Mouse (Mus musculus) layer of hippocampus, postnatal 36 days (tissue): ENCODE results near the gene F3. TPM values are rescaled to one million over a fixed set of nuclear protein-coding genes. Genes with fewer than 3 reads are reported as not detected.

ENCODE experiments used
- DNase-seq, 2 experiments: peaks; one replicate each; pipeline ENCODE4 v3.0.0; 2022
- total RNA-seq, 2 experiments: library from RNA; stranded (reverse); gene quantifications; 2 replicates each; pipeline ENCODE4 v1.2.3; 2021

Gene F3
- 10 to 100 TPM; 56.4 to 60.6 TPM for total RNA-seq

GRCm38 (mm10) chr3:121722971-121723844, at the start of gene F3:
TSS of gene F3 (plus strand) at chr3:121723537.
- DNase-seq: peak; percentile 70 to 75

GRCm38 (mm10) chr3:121678935-121679334, 44.4 kb upstream of the F3 start:
- DNase-seq: no peak

GRCm38 (mm10) chr3:121679443-121679842, 43.9 kb upstream of the F3 start:
- DNase-seq: no peak

GRCm38 (mm10) chr3:121680187-121680586, 43.1 kb upstream of the F3 start:
- no peak for DNase-seq

DNA sequence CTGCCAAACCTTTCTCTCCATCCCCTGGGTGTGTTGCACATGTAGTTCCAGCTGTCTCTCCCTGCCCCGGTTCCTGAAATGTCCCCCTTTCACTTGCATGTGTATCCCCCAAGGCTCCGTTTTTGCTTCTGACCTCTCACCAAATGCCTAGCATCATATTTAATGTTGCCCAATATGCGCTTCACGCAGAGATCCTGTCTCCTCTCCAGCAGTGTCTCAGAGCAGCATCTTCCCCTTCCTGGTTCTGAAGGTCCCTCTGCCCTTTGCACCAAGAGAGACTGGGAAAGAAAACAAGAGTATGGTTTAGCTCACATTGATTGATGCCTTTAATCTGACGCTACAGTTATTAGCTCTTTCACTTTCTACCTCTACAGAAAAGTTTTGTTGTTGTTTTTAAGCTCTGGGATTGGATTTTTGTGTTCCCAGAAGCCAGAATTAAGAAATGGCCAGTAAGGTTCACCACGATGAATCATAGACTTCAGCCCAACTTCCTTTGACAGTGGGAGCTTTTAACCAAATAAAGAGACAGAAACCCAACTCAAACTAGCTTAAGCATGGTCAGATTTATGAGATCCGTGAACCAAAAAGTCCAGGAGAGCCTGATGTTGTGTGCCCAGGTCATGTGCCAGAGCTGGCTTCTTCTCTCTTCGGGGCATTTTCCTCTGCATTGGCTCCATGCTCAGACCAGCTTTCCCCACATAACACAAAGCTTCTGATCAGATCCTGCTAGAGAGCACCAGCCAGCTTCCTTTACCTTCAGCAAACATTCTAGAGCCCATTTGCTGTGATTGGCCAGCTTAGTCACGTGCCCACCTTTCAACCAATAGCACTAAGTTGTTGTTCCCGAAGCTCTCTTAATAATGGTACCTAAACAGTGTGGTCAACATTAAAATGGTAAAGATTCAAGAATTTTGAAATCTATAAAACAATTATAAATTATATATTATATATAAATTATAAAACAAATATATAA, 40.6 kb upstream of the F3 start:
- DNase-seq: no peak

DNA sequence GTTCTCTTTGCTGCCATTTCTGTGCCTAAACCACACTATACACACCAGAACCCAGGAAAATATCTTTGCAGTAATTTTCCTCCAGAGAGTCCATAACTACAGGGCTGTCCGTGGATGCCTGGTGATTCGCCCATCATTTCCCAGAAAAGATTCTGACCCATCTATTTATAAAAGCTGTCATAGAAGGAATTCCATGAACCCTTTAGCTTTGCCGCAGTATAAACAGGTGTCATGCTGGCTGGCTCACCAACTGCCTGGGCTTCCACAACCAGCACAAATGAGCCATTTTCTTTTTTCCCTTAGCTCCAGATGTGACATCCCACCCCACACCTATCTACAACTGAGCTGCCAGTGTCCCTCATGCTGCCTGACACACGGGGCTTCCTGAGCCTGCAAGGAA, 38.8 kb upstream of the F3 start:
- DNase-seq: no peak

GRCm38 (mm10) chr3:121684963-121685362, 38.4 kb upstream of the F3 start:
- DNase-seq: no peak

- DNase-seq: no peak
Observed at GRCm38 (mm10) chr3:121685985-121686384, 37.4 kb upstream of the F3 start.

- DNase-seq: no peak
Observed at GRCm38 (mm10) chr3:121686408-121686911, 36.9 kb upstream of the F3 start.

GRCm38 (mm10) chr3:121687741-121688140, 35.6 kb upstream of the F3 start:
- DNase-seq: no peak

DNA sequence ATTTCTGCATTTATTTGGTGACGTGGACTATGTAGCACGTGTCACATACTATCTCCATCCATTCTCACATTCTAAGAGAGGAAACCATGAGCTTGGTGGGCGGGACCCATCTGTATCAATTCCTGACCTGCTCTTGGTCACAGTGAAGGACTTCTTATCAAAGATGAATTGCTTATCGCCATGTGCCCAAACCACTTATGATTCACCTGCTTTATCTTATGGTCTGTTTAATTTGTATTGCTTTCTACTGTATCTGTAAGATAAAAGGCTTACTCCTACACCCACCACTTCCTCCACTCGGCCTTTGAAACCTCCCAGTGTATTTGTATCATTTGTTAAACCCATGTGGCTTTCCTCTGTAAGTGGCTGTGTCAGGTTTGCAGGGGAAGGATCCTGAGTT, 34.3 kb upstream of the F3 start:
- no peak for DNase-seq

DNA sequence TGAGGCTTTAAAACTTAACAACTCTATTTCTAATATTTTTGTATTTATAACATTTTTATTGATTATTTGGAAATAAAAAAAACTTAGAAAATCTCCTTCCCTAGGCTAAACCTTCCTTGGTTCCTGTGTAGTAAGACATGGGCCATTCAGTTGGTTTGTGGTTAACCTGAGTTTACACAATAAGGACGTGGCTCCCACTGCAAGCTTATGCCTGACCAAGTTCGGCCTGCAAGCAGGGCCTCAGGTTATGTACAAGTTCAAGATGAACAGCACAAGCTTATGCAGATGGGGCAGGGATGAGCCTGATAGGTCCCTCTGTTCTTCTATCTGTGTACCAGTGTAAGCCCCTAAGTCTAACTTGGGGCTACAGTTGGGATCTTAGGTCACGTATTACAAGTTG, 33.6 kb upstream of the F3 start:
- no peak for DNase-seq

DNA sequence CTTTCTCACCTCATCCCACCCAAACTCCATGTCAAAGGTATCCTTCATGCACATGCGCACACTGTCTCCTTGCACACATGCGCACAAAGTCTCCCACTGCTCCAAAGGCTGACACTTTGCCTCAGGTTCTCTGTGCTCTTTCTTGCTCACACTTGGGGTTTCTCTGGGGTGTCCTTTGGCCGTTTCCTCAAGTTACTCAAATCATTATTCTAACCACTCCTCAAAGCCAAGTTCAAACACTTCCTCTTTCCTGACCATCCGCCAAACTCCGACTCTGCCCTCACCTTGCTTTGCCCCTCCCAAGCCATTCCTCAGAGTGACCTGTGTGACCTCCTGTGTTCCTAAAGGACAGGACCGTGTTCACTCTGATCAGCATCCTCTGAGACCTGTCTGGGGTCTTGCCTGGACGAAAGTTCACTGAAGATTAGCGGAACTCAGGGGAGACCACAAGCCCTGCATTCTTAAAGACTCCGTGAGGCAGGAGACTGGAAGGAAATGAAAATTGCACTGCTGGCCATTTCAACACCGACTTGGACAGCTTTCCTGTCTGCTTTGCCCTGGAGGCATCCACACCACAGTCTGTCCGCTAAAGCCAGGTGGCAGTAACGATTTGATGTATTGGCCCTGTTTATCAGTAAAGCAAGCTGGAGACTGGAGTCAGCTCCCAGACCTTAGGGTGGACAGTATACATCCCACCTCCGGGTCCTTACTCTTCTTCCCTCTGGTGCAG, 30.2 kb upstream of the F3 start:
- DNase-seq: no peak

DNA sequence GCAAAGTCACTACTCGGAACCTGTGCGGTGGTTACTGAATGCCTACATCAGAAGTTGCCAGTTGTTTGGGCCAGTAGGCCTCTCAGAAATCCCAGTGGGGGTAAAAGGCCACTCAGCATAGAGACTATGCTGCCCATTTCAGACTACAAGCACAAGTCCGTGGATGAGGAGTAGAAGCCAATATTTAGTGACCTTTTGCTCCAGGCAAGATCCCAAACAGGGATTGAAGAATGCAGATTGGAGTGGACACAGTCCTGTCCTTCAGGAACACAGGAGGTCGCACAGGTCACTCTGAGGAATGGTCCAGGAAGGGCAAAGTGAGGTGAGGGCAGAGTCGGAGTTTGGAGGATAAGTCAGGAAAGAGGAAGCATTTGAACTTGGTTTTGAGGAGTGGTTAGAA, 29.6 kb upstream of the F3 start:
- no peak for DNase-seq

GRCm38 (mm10) chr3:121697169-121697568, 26.2 kb upstream of the F3 start:
- DNase-seq: no peak

DNA sequence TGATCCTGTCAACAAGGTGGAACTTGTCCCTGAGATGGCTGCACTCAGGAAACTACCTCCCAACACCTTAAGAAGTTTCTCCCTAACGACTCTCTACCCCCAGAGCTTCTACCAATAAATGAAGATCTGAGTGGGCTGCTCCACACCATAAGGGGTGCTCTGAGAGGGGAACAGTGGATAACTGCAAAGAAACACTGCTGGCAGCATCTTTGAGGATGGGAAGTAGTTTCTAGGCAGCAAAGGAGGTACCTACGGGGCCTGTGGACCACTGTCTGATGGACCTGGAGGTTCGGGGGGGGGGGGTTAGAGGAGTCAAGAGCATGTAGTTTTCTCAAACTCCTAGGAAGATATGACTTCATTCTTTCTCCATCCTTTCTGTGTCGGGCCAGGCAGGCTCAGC, 23.9 kb upstream of the F3 start:
- no peak for DNase-seq

DNA sequence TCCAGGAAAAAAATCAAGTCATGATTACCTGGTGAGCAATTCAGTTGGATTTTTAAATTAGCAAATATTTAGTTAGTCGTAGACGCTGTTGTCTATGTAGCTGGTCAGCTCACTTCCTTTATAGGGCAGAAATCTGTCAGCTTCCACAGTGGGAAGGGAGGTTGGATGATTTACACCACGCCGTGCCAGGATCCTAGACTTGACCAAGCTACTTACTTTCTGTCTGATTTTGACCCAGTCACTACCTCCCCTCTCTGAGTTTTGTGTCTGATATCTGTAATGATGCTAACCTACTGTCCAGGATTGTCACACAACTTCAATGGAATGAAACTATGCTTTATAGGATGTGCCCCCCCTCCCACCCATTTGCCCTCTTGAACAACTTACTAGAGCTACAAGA, 23.5 kb upstream of the F3 start:
- DNase-seq: no peak

DNA sequence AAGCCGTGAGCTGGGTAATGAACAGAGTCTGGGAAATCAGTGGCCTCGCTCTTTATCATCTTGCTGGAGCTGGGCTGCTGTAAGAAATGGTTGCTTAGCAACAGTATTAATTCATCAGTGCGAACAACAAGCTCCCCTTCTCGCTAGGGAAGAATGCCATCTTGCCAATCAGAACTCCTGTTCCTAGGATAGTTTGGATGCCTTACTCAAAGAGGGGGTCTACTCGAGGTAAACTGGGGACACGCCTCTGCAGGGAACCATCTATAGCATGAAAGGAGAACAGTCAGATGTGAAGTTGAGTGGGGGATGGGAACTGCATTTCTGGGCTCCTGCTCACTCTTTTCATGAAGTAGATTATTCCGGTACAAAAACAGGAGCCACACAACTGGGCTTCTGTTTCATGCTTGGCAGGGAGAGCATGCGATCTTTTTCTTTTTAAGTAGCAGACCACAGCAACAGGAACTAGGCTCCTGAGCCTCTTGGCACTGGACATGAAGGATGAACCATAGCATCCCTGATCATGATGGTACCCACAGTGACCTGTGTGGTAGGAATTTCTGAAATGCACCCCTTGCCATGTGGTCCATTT, 22.9 kb upstream of the F3 start:
- peak; percentile 50 to 61 for DNase-seq

DNA sequence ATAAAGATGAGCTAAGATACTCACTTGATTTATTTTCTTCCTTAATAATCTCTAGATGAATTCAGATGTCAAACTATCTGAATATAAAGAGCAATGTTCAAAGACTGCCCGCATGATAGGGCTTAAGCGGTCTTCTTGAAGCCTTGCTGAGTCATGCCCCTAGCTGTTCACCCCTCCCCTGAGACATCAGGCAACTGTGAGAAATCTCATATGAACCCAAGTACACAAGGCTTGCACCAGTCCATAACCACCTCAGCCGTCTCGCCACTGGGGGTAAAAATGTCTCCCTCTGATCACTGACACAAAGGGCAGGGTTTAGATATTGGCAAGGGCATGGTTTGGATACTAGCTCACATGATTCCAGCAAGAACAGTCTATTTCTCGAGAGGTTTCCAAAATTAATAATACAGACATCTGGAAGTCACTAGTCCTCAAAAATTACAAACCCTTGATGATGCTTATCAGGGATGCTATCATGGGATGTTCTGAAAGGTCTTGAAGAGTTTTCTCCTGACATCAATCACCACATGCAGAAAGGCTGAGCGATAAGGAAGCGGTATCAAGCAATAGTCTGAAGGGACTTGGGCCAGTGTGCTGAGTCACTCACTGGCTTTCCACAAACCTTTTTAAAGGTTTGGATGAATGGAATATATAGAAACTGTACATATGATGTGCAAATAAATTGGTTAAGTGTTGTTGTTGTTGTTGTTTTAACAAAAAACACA, 20.0 kb upstream of the F3 start:
- DNase-seq: no peak

DNA sequence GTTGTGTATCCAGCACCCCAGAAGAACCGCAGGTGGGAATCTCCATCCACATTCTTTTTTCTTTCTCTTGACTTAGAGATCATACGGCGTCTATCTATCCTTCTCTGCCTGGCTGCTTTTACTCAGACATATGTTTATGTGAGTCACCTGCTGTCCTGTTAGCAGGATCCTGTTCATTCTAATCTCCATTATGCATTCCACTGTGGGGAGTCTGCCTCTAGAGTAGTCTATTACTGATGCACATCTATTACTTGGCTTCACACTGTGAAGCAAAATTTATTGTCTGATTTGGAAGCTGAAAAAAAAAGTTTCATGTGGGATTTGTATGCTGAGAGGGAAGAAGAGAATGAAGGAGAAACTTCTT, 19.5 kb upstream of the F3 start:
- no peak for DNase-seq

DNA sequence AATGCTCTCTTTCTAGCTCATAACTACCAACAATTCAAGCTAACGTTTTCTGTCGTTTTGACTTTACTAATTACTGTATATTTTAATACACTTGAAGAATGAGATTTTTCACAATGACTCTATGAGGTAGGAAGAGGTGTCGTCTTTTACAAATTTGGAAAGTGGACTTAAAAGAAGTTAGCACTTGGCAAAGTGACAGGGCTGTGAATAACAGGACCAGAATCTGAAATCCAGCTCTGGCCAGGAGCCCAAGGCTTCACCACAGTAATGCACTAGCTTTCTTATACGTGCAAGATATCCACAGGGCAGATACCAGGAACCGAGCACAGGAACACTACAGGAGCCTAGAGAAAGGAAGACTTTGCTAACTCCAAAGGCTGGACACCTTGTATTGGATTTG, 17.2 kb upstream of the F3 start:
- no peak for DNase-seq

DNA sequence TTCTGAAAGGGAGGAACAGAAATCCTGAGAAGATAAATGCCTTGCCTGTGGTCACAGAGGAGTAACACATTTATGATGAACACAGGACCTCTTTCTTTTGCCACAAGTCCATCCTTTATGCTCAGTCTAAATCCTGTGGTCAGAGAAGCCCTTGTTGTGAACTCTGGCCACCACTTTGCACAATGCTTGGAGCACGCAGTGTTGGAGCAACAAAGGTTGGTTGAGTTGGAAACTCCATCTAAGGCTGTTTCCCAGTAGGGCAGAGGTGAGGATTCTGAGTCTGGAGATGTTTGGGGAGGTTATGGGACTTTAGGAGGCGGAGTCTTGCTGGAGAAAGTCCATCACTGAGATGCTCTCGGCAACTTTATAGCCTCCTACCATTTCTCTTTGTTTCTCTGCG, 16.2 kb upstream of the F3 start:
- DNase-seq: no peak
